Mouse (Mus musculus): ENCODE measurements around the gene Lce1b.
"Not testable (repeated sequence)": the region's sequence is repeated elsewhere in the genome, so short reads cannot be mapped to it uniquely, and the experiment has no call there.

Lce1b gene

DNA sequence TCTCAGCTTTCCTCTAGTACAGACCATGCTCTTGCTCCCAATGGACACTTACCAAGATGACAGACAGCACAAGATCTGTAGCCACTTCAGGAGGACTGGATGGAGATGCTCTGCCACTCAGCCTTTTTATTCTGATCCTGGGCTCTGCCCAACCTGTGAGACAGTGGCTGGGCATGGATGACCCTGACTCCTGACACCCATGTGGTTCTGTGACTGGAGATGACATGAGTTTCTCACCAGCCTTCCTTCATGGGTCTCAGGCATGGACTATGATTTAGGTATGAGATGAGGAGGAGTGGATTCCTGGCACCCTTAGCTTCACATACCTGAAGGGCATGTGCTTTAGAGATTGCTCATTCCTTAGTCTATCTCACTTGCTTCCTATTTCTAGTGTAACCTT lies at the start of gene Lce1b:
Lce1b (minus strand) TSS at position 101 of the 400 bp plus-strand sequence.
- no peak for DNase-seq

GRCm38 (mm10) chr3:92694613-92695012 lies 37.9 kb upstream of the Lce1b start:
- DNase-seq, result no peak

DNA sequence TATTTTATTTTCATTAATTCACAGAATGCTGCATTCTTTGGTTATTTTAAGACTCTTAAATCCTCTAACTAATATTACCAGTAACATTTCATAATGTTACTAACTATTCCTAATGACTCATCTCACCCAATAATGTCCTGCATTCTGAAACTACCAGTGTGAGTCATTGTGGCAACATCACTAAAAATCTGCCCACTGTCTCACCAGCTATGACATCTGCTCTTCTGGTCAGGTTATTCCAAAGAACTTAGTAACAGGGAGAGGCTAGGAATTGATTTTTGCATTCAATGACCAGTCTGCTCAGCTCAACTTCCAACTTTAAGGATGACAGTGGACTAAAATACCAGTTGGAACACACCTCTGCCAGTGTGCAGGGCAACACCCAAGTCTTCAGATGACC lies 35.0 kb upstream of the Lce1b start:
- DNase-seq, result no peak

DNA sequence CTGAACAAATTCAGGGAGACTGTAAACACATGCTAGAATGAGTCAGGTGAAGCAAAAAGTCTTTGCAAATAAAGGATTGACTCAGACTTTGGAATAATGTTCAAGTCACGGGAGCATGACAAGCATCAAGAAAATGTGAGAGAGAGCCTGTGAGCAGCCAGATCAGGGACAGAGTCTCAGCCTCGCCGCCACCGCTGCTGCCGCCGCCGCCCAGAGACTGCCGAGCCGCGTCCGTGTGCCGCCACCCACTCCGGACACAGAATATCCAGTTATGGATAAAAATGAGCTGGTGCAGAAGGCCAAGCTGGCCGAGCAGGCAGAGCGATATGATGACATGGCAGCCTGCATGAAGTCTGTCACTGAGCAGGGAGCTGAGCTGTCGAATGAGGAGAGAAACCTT lies 32.4 kb upstream of the Lce1b start:
- not testable (repeated sequence) for DNase-seq

DNA sequence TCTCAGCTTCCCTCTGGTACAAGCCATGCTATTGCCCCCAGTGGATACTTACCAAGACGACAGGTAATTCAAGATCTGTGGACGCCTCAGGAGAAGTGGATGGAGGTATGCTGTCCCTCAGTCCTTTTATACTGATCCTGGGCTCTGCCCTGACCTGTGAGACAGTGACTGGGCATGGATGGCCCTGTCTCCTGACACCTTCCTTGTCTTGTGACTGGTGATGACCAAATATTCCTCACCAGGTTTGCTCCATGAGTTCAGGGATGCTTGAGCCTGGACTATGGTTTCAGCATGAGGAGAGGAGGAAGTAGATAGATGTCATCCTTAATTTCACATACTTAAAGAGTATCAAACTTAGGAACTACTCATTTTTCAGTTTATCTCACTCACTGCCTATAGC lies 30.4 kb upstream of the Lce1b start, which contains the start of gene Lce1d:
Lce1d (minus strand) TSS at position 101 of the 400 bp plus-strand sequence.
- no peak for DNase-seq

DNA sequence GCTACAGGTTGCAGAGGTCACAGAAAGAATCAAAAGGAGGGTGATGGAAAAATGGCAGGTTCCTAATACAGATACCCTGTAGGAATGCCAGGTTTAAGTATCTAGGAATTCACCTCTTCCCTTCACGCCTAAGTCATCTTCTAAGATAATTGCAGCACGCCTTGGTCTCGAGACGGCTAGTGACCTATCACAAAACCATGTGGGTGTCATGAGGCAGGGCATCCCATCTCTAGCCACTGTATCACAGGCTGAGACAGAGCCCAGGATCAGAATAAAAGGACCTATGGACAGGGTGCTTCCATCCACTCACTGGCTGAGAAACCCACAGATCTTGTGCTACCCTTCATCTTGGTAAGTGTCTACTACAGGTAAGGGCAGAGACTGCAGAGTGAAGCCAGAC lies 22.2 kb upstream of the Lce1b start, which contains the start of gene Lce1c:
Lce1c (plus strand) TSS at position 301 of the 400 bp plus-strand sequence.
- no peak for DNase-seq

GRCm38 (mm10) chr3:92670215-92670614 lies 13.5 kb upstream of the Lce1b start, which contains the start of gene Lce1a2:
TSS of gene Lce1a2 (minus strand) at chr3:92670315.
- DNase-seq, result no peak

DNA sequence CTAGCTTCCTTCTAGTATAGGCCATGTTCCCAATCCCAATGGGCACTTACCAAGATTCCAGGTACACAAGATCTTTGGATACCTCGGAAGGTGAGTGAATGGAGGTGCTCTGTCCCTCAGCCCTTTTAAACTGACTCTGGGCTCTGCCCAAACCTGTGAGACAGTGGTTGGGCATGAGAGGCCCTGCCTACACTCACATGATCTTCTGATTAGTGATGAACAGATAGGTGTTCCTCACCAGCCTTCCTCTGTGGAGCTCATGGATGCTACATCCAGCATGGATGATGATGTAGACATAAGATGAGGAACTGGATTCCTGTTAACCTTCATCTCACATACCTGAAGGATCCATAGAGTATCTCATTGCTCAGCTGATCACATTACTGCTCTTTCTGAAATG lies 8.5 kb downstream of the Lce1b start, which contains the start of gene Lce1a1:
Lce1a1 (minus strand) TSS at position 101 of the 400 bp plus-strand sequence.
- no peak for DNase-seq

DNA sequence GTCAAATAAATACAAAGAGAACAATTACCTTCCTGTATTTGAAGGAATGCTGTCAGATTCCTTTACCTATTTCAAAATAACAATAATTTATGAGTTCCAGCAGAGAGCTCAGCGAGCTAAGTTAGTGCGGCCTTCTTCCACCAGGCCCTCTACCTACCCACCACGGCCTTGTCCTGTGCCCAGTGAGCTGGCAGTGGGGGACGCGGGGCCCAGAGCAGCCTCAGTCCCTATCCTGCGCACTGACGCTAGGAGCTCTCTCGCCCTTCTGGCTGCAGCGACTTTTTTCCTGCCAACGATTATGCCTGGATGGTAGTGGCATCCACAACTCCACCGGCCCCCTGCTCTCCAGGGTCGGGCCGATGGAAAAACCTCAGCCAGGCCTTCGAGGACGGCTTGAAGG lies 16.9 kb downstream of the Lce1b start:
- DNase-seq, result no peak

GRCm38 (mm10) chr3:92638653-92638991 lies 18.1 kb downstream of the Lce1b start:
- no peak for DNase-seq

- DNase-seq, result no peak
These were observed 18.7 kb downstream of the Lce1b start for GRCm38 (mm10) chr3:92637745-92638652.

GRCm38 (mm10) chr3:92621560-92621959 lies 35.2 kb downstream of the Lce1b start, which contains the start of gene Lce6a:
TSS of gene Lce6a (minus strand) at chr3:92621660.
- DNase-seq, result no peak

DNA sequence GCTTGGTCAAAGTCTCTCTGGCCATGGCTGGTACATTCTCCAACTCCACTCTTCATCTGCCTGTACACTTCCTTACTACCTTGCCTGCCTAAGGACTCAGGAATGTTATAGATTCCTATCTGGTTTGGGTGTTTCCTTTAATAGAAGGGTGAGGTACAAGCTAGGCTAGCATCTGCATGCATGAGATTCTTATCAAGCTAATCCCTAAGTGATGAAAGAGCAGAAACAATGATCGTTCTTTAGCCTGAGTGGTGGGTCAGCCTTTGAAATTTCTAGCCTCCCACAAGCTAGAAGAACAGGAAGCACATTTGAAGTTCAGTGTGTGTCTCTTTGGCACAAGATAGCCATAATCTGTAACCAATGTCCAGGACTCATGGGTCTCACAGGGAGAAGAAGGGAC lies 46.9 kb downstream of the Lce1b start:
- DNase-seq, result no peak

GRCm38 (mm10) chr3:92607392-92607791 lies 49.3 kb downstream of the Lce1b start, which contains the start of gene 2210017I01Rik:
TSS of gene 2210017I01Rik (minus strand) at chr3:92607492.
- DNase-seq, result no peak

Measured in right cerebral cortex, adult 18-20 months (tissue).